Mouse (Mus musculus) gastrocnemius, postnatal 10 days (tissue): ENCODE measurements at regions not wholly inside any gene's neighbourhood (a gene's known extent, or its start where the extent isn't known, plus 50 kb on each side); places are given as distances from the start of the nearest gene placed in this dataset.
"Not testable (repeated sequence)": the region's sequence is repeated elsewhere in the genome, so short reads cannot be mapped to it uniquely, and the experiment has no call there.

Source experiments
- DNase-seq: peaks from one replicate; pipeline ENCODE4 v3.0.0; 2021; ENCODE audit warnings: mixed read lengths

DNA sequence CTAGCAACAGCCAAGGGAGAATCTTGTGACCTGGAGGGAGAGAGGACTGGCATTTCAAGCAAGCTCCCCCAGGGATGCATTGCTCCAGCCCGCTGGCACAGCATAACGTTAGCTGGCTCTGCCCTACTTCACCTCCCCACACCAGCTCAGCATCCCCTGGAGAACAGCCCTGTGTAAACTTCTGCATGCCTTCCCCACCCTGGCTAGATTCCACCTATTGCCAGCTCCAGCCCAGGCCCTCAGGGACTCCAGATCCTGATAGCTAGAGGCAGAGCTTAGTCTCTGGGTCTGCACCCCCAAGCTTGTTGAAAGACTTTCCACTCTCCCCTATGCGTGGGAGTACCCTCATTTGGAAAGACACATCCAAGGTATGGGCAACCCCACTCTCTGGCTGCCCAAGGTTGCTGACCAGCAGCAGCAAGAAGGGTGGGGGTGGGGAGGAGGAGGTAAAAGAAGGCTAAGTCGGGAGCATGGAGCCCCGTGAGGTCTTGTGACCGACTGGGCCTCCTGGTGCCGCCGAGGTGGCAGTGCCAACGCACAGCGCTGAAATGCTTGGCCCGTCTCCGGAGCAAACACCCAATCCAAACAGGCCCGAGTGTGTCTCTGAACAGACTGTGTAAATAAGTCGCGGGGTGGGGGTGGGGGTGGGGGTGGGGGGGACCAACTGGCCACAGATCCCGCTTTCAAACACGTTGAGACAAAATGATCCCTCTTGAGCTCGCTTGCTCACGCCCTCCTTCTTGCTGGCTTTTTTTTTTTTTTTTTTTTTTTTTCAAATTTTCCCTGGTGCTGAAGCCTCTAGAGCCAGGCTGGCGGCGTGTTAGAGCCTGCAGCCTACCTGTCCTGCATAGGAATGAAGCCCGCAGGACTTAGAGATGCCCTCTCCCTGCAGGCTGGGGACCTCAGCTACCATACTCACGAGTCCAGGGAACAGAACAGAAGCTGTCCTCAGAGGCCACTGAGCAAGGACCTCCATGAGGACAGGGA, 350.3 kb downstream of the Sox9 start:
- no peak for DNase-seq

DNA sequence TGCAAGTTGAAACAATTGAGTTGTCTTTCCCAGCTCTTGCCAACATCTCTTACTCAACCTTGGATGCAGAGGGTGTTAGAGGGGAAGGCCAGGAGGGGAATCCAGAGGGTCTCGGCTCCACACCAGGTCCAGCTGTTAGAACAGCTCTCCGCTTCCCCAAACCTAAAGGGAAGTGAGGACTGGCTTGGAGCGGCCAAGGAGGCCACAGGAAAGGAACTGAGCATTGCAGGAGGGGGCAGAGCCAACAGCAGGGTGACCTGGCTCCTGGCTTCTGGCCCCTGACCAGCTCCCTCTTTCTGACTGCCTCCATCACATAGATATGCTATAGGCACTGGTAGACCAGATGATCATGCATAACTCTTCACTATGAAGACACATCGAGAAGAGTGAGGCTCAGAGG, 351.4 kb downstream of the Sox9 start:
- DNase-seq = no peak

DNA sequence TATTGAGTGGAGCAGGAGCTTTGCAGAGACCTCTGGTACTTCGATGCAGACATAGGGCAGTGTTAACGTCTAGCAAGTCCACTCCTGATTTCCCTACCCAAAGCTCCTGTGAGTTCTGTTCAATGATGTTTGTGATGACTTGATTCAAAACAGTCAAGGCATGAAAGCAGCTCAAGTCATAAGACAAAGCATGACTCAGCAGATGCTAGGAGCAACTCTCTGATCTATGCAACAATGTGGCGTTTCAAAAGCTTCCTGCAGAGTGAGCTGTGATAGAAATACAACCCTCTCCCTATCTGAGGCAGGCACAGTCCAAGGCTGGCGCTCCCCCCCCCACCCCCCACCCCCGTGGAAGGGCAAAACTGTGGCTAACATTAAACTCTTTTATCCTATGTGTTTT, 353.2 kb downstream of the Sox9 start:
- no peak for DNase-seq

DNA sequence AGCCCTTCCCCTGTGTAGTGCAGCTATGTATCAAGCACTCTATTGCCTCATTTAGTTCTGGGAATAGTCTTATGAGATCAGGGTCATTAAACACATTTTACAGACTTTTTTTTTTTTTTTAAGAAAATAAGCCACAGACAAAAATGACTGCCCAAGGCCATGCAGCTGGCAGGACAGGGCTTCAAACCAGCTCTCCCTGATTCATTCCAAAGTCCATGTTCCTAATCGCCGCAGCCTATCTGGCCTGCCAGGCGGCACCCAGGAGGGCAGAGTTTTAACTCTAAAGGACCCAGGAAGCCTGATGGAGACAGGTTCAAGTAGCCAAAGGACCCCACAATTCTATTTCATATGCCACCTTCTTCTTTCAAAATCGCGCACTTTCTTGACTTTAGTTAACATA, 356.4 kb downstream of the Sox9 start:
- DNase-seq = no peak

DNA sequence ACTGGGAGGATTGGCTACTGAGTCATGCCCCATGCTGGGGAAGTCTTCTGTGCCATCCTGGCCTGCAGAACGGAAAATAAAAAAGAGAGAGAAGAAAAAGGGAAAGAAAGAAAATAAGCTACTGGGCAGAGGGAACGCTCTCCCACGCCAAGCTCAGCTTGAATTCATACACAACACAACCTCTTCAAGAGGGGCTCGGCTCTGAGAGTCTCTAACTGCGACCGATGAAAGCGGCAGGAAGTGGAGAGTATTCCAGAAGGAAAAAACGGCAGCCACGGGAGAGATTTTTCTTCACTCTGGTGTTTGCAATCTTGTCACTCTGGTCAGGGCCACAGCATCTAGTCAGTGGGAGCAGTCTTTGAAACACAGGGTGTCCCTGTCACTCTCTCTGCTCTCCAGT, 358.6 kb downstream of the Sox9 start:
- DNase-seq = no peak

DNA sequence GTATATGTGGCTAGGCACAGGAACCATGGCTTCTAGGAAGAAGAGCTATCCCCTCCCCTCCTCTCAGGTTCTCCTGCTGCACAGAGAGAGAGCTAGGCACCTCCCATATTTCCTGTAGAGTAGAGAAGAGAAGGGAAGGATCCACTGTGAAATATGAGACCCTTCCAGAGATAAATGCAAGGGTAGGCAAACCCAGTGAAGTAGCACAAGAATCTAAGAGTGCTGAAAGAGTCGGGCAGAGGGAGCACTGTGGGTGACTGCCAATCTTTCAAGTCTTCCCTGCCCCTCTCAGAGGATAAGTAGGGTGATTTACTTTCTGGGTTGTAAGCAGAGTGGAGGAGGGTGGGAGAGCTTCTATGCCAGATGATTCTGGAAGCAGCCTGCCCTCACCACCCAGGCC, 360.8 kb downstream of the Sox9 start:
- no peak for DNase-seq

DNA sequence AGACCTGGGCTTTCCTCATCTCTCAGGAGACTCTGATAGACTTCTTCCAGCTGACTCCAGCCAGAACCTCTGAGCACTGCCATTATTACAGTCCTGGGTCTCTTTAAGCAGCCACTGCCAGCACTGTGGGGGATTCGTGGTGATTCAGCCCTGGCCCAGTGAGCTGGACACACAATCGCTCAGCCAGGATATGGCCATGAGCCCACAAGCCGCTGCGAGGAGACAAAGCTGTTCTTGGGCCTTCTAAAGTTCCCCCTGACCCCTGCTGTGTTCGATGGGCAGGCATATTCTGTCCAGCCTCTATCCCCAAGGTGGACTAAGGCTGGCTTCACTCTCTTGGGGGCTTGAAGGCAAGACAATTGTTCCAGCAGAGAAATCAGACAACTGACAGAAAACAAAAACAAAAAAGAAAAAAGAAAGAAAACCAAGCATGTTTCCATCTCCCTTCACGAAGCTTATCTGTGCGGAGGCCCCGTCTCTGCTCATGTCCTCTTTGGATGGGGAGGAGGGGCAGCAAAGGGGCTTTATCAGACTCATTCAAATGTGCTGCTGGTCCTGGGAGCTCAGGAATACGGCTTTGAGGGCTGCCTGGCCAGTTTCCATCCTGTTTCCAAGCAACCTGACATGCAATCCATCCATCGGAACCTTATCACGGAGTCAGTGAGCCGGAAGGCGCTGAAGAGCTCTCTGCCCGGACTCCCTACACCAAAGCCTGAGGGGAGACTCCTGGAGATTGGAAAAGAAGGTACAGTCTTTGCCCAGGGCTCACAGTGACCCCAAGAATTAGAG, 362.0 kb downstream of the Sox9 start:
- peak; percentile 58 for DNase-seq

DNA sequence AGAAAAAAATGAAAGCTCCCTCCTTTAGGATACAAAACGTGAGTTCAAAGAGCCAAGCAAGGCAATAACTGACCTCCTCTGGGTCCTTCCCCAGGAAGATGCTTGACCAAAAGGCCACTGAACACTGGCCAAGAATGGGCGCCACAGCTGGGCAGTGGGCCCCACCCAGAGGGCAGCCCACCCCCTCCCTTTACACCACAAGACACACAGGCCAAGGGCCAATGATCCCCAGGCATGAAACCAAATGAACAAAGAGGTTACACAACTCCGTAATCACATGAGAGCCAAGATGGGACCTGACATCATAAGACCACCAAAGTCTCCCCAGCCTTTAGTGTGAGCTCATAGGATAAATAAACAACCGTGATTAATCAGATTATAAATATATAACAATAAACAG, 363.7 kb downstream of the Sox9 start:
- DNase-seq = no peak

DNA sequence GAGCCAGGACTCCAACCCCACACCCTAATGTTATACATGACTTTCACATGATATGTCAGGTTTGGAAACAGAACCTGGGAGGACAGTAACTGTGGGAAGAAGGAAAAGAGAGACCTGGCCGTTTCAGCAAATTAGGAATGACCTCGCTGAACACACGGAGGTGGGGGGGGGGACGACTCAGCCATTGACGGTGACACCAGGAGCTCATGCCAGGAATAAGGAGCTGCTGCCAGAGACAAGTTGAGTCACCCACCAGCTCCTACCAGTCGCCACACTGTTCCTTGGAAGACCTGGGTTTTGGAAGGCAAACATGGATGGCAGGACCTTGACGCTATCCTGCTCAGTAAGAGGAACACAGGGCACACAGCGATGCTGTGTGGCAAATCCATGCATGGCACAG, 364.7 kb downstream of the Sox9 start:
- no peak for DNase-seq

DNA sequence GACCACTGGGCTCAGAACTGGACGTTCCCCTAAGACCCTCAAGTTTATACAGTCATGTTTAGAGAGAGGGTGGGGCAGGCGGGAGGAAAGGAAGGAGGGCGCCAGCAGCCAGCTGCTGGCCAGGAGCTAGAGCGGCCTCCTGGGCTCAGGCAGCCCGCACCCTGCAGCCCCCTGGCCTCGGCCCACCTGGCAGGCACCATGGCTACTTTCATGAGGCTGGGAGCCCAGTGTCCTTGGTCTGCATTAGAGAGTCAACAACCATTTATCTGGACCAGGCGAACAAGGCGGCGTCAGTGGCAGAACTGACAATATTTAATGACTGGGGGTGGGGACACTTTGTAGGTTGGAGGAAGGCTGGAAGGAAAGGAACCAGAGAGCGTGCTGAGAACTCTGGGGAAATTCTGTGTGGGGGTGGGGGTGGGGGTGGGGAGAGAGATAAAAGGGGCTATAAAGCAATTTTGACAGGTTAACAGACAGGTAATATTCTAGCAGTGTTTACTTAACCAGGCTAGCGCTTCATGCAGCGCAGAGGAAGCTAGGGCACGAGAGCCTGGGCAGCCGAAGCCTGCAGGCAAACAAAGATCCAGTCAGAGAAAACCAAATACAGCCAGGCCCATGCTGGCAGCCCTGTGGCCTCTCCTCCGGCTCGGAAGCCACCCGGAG, 365.6 kb downstream of the Sox9 start:
- DNase-seq = no peak

DNA sequence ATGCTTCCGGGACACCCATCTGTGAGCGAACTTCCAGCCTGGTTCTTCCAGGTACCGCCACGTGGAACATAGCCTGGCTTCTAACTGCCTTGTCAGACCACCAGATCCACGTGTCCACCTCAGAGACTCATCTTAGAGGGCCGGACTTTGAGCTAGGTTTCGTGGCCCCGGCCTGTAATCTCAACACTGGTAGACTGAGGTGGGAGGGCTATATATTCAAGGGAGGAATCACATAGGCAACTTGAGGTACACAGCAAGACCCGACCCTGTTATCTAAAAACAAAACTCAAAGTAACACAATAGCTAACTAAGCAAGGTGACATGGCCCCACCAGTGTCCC, 366.1 kb downstream of the Sox9 start:
- no peak for DNase-seq

DNA sequence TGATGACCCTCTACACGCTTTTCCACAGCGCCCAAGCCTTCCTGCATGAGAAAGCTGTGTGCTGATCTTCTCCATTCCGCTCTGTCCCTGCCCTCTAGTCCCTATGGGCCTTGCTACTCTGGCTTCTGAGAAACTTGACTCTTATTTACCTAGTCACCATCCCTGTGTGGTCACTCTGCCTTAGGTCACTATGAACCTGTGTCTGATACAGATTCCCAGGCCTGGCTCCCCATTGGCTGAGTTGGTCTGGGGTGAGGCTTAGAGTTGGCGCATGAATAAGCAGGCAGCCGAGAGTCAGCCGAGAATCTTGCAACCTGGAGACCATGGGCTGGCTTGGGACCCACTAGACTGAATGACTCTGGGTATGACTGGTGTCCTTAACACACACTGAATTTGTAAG, 373.5 kb downstream of the Sox9 start:
- no peak for DNase-seq

DNA sequence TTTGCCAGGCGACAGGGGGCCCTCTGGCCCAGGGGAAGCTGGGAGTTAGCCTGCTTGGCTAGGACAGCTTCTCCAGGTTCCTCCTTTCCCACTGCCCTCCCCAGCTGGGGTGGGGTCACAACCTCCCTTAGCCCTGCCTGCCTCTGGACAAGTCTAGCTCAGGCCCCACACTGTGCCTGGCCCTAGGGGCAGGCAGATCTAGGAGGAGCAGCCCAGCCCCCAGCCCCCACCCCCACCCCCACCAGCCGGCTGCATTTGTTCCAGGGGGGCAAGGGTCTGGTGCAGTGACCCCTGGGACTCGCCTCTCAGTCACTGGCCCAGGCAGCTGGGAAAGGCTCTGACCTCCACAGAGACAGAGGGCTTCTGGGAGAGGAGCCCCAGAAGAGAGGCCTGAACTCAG, 381.9 kb downstream of the Sox9 start:
- DNase-seq = no peak

DNA sequence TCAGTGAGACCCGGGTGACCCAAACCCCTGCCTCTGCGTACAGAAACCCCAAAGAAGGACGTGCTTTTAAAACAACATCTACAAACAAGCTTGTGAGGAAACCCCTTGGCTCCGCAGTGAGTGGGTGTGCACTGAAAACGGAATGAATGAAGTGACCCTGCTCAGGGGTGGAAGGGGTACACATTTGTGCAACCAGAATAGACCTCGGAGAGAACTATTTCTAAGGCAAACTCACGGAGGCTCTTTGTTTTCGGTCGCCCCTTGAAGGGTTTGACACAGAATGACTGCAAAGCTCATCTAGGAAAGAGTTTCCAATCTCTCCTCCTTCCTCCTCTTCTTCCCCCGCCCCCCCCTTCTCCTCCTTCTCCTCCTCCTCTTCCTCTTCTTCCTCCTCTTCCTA, 382.5 kb downstream of the Sox9 start:
- no peak for DNase-seq

DNA sequence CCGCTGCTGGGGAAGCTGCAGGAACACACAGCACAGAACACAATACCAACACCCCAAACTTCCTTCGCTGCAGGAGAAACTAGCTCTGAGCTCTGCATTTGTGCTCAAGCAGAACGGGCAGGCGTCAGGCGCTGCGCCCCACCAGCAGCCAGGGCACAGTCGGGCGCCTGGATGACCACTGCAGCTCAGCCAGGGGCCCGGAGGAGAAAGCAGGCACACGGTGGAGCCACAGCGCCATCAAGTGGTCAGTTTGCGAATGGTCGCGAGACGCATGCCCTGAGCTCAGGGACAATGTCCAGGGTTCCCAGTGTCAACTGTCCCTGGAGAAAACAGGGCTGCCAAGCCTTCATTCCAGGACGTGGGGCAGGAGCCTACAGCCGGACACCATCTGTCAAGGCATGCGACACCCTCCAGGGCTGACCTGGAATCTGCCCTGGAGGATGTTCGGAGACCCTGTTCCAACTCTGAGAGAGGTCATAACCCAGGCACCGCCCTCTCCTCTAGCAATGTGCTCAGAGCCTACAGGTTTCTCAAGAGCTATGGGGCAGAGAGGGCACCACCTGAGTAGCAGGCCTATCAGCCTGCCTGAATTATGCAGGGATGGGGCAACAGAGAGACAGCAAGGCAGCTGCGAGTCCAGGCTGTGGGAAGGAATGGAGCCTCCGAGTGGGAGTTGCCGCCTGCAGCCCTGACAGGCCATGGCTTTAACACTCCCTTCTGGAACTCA, 383.2 kb downstream of the Sox9 start:
- DNase-seq = peak; percentile 87

DNA sequence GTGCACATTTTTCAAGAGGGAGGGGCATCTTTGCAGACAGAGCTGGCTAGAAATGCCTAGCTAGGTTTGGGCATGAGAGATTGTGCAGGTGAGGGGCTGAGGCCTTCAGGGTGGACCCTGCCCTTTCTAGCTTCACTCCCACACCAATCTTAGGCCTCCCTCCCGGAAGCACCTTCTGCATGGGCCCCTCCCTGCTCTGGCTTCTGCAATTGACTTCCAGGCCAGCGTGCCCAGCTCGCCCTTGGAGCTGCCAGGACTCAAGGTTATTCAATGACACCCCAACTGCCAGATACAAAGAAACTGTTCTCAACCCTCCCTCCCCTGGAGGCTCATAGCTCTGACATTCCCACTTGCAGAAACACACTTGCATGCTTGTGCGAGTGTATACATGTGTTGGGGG, 384.5 kb downstream of the Sox9 start:
- DNase-seq = no peak

DNA sequence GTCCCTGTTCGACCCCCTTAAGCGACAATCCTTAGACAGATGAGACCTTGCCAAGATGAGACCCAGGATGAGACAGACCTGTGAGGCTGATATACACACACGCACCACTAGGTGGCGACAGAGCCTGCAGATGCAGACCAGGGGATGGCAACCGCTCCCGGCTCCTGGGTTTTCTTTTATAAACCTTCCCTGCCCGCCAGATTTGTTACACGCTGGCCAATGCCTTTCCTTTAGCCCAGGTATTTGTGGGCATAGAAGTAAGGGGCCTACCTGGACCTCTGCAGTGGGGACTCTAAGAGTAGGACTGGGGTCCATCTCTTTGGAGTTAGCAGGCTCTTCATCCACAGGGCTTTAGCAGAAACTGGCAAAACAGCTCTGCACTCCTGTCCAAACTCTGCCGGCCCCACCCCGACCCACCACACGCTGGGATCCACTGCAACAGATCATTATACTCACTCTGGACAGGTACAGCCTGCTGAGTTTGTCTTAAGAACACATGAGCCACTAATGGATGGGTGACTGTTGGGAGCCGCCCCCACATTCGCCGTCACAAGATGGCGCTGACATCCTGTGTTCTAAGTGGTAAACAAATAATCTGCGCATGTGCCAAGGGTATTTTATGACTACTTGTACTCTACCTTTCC, 390.6 kb downstream of the Sox9 start:
- peak; percentile 72 for DNase-seq

DNA sequence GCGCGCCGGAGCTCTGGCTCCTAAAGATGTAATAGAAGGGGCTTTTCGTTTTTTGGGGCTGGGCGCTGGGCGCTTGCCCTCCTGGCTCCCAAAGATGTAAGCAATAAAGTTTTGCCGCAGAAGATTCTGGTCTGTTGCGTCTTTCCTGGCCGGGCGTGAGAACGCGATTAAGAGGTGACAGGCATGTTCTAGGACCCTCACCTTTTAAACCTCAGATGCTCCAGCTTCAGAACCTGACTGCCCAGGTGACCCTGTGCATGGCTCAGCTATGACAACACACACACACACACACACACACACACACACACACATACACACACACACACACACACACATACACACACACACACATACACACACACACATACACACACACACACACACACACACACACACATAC, 391.3 kb downstream of the Sox9 start:
- DNase-seq = not testable (repeated sequence)

DNA sequence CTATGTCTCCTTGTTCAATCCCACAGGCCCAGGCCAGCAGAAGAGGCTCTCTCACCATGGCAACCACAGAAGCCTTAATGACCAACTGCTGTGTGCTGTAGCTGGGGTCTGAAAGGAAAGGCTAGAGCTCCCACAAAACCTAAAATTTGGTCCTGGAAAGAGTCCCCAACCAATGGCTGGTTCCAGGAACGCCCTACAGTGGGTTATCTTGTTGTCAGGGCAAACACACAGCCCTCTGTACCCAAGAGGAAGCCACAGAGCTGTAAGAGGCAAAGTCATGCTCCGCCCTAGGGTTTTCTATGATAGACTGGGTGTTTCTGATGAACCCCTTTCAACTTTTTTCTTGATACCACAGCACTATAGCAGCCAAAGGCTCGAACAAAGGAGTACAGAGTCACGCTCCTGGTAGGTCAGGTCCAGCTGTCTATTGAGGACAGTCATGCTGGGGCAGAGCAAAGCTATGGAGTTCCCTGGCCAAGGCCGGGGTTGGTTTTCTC, 392.0 kb downstream of the Sox9 start:
- DNase-seq = no peak

DNA sequence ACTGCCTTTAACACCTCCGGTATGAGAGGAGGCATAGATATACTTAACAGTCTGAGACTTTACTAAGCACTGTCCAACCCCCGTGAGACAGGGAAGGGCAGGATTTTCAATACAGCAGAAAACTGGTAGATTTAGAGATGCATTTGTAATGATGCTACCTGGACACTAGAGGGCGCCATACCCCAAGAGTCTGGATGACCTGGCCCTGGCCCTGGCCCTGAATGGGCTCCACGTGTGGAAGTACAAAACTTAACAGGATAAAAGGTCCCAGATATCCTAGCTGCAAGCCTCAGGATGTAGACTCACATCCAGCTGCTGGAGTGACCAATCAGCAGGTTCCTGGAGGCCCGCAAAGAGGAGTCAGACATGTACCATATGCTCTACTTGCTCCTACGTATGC, 393.3 kb downstream of the Sox9 start:
- peak; percentile 34 for DNase-seq

DNA sequence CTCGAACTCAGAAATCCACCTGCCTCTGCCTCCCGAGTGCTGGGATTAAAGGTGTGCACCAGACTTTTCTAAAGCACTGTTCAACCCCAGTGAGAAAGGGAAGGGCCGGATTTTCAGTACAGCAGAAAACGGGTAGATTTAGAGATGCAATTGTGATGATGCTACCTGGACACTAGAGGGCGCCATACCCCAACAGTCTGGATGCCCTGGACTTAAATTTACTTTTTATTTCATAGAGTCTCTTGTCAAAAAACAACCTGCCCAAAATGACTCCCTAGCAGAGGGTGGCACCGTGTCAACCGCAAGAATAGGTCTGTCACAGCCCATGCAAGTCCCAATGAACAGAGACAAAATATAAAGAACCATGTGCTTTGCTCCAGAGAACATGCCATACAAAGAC, 394.2 kb downstream of the Sox9 start:
- DNase-seq = peak; percentile 28

DNA sequence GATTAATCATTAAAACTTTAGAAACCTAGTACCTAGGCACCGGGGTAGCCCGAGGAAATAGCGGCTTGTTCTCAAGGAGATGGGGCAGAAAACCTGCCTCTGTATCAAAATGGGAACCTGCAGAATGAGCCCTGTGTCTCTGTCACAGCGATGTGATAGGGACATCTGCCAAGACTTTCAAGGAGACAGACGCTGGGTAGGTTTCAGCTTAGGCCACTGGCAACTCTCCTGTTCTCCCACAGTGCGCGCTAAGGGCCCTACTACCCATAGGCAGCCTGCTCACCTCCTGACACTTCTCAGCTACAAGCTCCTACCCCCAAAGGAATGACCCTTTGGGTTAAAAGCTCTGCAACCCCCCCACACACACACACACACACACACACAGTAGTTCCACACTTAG, 396.4 kb downstream of the Sox9 start:
- no peak for DNase-seq
